In genomic region chr11:63142311-63142710, GRCm38 (mm10) we compare ENCODE assay signal across 13 mouse cellular contexts. TPM values are rescaled to one million over a fixed set of nuclear protein-coding genes. Genes with fewer than 3 reads are reported as not detected.
"Had no signal": no experiment of that assay in that cellular context is flagged by ENCODE, and none has a peak within 500 bp of the region (broad histone marks: within the 10 kb centered on the region; RNA-seq: fewer than 3 reads in every experiment).

No protein-coding gene starts in this region.

- H3K4me1 ChIP-seq: limb, embryonic 12.5 days; megakaryocyte, embryonic 14.5 days; midbrain, embryonic 15.5 days had no signal

- DNase-seq: kidney, adult 8-10 months; kidney, postnatal 25 days; lung, embryonic 14.5 days; right cerebral cortex, postnatal 14 days; thymus, postnatal 4 days had no signal

- H3K4me2 ChIP-seq: limb, embryonic 12.5 days; lung, embryonic 14.5 days; midbrain, embryonic 11.5 days; midbrain, embryonic 15.5 days had no signal

- H3K36me3 ChIP-seq: midbrain, embryonic 15.5 days had no signal

- H3K9ac ChIP-seq: limb, embryonic 12.5 days; liver, embryonic 14.5 days; lung, embryonic 14.5 days; midbrain, embryonic 15.5 days had no signal

- H3K27me3 ChIP-seq: limb, embryonic 12.5 days; midbrain, embryonic 15.5 days had no signal

- H3K27ac ChIP-seq: left cerebral cortex, adult 2 months; limb, embryonic 12.5 days; liver, embryonic 14.5 days; midbrain, embryonic 15.5 days had no signal

- H3K9me3 ChIP-seq: limb, embryonic 12.5 days; megakaryocyte, embryonic 14.5 days; midbrain, embryonic 15.5 days had no signal

- ATAC-seq: inflammation-experienced regulatory T-cells, adult 6 months; intestine, postnatal 0 days; midbrain, embryonic 15.5 days had no signal

- H3K4me3 ChIP-seq: left cerebral cortex, adult 2 months; limb, embryonic 12.5 days; megakaryocyte, embryonic 14.5 days; midbrain, embryonic 15.5 days had no signal

RNA-seq across cellular contexts. Expression of gene Pmp22, which starts 13.5 kb away (rescaled TPM):
- polyA plus RNA-seq: inflammation-experienced regulatory T-cells, adult 6 months had no signal
